Mouse (Mus musculus) lung, adult 2 months (tissue): ENCODE results near the gene Acap2. TPM values are rescaled to one million over a fixed set of nuclear protein-coding genes. Genes with fewer than 3 reads are reported as not detected.

Experiments
- DNase-seq: peaks from one replicate; pipeline ENCODE4 v3.0.0; 2022
- H3K4me1 ChIP-seq: fragments of 200-500 bp; 2 replicates; pipeline ENCODE4 v1.6.1; 2011; ENCODE audit warnings: low read length; ENCODE audit not compliant: control insufficient read depth, insufficient read depth
- H3K4me3 ChIP-seq: fragments of 200-500 bp; replicated peaks from 2 replicates; pipeline ENCODE3; 2011; ENCODE audit warnings: low read depth, mild to moderate bottlenecking, control low read depth, low read length; ENCODE audit errors: extremely low read depth
- CTCF ChIP-seq: fragments of 200-500 bp; IDR thresholded peaks from 2 replicates; pipeline ENCODE4 v1.5.1; 2011; ENCODE audit warnings: mild to moderate bottlenecking, low read length, control low read depth; ENCODE audit not compliant: insufficient read depth
- POLR2A ChIP-seq: fragments of 200-500 bp; IDR thresholded peaks from 2 replicates; pipeline ENCODE4 v1.6.1; 2011; ENCODE audit warnings: low read depth, mild to moderate bottlenecking, control low read depth, low read length, borderline replicate concordance; ENCODE audit errors: extremely low read depth
- WGBS: fragments of 180-500 bp; shearing (Covaris S2); methylation state at CpG from one replicate; pipeline ENCODE4 v1.1.7; 2018; 5-methylcytosine and 5-hydroxymethylcytosine counted together
- polyA plus RNA-seq: library from polyadenylated mRNA; depleted of rRNA; stranded (reverse); fragments of >200 nt; gene quantifications from 2 replicates; pipeline ENCODE4 v1.2.3, GENCODE M21; 2012

The Acap2 gene
- polyA plus RNA-seq, 1 experiment = 21.8 TPM

DNA sequence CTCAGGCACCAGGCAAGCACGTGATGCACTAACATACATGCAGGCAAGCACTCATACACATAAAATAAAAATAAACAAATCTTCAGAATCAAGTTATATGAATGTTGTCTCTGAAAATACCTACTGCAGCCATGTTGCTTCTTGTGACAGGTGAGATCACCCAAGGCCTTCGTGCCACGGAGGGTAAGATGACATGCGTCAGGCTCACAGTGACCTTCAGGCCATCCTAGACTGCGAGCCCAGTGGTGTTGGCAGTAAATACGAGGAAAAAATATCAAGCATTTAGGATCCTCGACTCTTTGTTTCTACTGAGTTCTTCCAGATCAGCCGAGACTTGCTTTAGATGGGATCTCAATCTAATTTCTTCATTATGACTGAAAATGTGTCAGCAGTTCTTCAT lies 10.6 kb downstream of the Acap2 start:
- TF ChIP-seq POLR2A = no peak
- no peak for TF ChIP-seq CTCF
- WGBS = 81% methylated on average over 8 of the region's 8 CpGs
- DNase-seq = no peak
- H3K4me3 ChIP-seq = no peak overlapping the region
- peaks cover 38% of the 10 kb centered on the region for H3K4me1 ChIP-seq

DNA sequence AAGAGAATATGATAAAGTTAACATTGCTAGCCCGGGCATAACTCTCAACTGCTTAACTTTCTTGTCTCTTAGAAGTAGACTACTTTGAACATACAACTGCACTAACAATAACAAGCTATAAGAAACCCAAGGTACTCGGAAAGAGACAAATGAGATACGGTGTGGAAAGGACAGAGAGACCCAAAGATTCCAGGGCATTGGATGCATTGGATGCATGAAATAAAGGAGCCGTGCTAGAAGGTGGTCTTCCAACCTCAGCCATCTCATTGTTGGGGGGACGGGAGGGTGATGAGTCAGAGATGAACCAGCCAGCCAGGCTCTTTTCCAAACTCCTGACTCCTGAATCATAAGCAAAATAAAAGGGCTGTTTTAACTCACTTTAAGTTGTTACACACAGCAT lies 11.8 kb downstream of the Acap2 start:
- TF ChIP-seq POLR2A (no peak), CTCF (no peak)
- Histone ChIP-seq H3K4me3 (no peak overlapping the region), H3K4me1 (peaks cover 37% of the 10 kb centered on the region)
- WGBS = 82% methylated on average over 5 of the region's 5 CpGs
- DNase-seq = no peak

DNA sequence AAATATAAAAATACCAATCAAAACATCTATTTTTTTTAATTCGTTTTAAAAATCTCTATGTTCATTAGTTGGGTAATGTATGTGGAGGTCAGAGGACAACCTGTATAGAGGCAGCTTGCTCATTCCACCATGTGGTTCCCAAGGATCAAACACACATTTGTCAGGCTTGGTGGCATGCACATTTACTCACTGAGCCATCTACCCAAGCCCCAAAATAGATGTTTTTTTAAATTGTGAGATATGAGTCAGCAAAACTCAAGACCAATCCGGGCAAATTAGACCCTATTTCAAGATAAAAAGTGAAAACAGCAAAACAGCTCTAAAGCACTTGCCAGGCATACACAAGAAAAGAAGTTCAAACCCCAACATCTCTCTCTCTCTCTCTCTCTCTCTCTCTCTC lies 12.2 kb downstream of the Acap2 start:
- H3K4me3 ChIP-seq = no peak overlapping the region
- TF ChIP-seq POLR2A (no peak), CTCF (no peak)
- WGBS = 53% methylated on average over 2 of the region's 2 CpGs
- peaks cover 35% of the 10 kb centered on the region for H3K4me1 ChIP-seq
- DNase-seq = no peak

DNA sequence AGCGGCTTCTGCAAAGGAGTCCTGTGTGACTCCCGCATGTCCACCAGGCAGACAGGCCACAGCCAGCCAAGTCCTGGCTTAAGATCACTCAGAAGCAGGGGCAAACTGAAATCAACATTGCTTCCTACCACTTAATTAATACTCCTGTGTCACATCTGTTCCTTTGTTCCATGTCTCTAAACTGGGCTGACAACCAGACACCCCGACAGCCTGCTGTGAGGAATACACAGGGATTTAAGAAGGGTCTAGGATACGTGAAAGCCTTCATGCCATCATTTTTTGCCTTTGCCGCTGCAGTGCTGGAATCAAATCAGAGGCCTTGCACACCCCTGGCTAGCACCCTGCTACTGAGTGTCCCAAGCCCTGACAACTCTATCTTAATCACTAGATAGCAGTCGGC lies 12.8 kb downstream of the Acap2 start:
- Histone ChIP-seq H3K4me1 (peaks cover 35% of the 10 kb centered on the region), H3K4me3 (no peak overlapping the region)
- no peak for DNase-seq
- WGBS = 41% methylated on average over 6 of the region's 6 CpGs
- TF ChIP-seq CTCF (no peak), POLR2A (no peak)

DNA sequence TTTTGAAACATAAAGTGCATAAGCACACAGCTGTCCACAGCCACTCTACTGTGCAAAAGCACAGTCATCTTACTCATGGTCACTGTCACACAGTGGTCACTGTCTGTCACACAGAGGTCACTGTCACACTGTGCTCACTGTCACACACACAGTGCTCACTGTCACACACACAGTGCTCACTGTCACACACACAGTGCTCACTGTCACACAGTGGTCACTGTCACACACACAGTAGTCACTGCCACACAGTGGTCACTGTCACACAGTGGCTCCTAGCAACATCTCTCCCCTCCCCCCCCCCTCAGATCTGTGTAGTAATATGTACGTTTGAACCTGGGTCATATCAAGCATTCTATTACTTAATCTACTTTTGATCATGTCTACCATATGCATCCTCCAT lies 13.9 kb downstream of the Acap2 start:
- WGBS = 55% methylated on average over 1 of the region's 1 CpGs
- TF ChIP-seq POLR2A = no peak
- TF ChIP-seq CTCF = no peak

DNA sequence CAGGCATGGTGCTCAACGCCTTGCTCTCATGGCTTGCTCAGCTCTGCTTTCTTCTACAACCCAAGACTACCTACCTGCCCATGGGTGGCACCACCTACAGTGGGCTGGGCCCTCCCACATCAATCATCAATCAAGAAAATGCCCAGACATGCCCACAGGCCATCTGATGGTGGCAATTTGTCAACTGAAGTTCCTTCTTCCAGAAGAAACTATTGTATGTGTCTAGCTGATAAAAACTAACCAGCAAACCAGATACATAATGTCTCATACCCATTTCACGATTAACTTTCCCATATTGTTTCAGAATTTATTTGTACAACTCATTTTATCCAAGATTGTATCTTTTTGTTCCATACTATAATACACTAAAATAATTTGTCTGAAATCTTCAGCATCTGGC lies 15.3 kb downstream of the Acap2 start:
- WGBS = 69% methylated on average over 2 of the region's 2 CpGs

More for the DNA sequence above, 13.9 kb downstream of the Acap2 start:
- H3K4me3 ChIP-seq = no peak overlapping the region
- DNase-seq = no peak
- H3K4me1 ChIP-seq = peaks cover 30% of the 10 kb centered on the region

DNA sequence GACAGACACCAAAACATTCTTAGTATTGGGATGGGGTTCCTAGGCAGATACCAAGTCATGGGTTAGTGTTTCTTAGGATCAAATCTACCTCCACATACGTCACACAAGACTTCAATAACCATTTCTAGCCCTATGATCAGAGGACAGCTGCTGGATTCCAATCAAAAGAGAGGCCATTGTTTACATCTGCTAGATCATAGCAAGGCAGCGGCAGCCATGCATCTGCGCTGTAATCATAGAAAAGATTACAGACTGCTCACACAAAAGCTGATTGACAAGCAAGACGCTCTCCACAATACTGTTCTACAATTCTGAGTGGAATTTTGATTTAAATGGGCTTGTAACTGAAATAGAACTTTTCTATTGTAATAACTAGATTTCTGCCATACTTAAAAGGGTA lies 16.3 kb downstream of the Acap2 start:
- WGBS = 66% methylated on average over 4 of the region's 4 CpGs
- DNase-seq = no peak
- TF ChIP-seq CTCF = no peak
- TF ChIP-seq POLR2A = no peak
- H3K4me1 ChIP-seq = peaks cover 20% of the 10 kb centered on the region
- no peak overlapping the region for H3K4me3 ChIP-seq

More for the DNA sequence above, 15.3 kb downstream of the Acap2 start:
- TF ChIP-seq CTCF = no peak
- no peak for TF ChIP-seq POLR2A
- Histone ChIP-seq H3K4me1 (peaks cover 20% of the 10 kb centered on the region), H3K4me3 (no peak overlapping the region)
- no peak for DNase-seq

DNA sequence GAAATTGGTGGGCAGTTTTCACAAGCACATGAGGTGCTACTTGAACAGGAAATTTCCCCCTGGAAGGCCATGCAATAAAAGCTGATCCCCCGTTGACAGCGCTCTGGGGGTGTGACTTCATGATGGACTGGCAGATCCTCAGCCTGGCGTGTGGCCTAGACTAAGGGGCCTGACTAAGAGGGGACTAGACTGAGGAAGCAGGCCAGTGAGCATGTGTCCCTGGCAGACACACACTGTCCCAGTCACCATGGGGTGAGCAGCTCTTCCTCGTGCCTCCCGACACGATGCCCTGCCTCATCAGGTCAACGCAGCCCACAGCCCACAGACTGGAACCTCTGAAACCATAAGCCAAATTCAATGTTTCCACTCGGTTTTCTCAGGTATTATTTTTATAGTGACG lies 18.5 kb downstream of the Acap2 start:
- no peak for DNase-seq
- Histone ChIP-seq H3K4me1 (peaks cover 10% of the 10 kb centered on the region), H3K4me3 (no peak overlapping the region)
- 51% methylated on average over 9 of the region's 9 CpGs for WGBS
- no peak for TF ChIP-seq POLR2A
- TF ChIP-seq CTCF = no peak

DNA sequence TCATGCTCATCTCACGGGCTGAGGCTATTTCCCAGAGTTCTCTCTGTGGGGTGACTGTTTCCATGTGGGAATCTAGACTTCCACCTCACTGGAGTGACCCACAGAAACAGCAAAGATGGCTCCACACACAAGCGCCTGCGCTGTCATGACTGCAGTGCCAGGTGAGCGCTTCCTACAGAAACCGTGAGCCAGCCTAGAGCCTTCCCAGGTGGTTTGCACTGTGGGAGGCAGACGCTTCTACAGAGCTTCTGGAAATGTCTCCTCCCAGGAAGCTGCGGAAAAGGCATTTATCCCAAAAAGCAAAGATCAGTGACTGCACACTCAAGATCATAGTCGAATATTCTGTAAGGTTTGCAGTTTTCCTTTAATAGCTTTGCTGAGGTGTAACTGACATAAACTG lies 20.2 kb downstream of the Acap2 start:
- TF ChIP-seq CTCF = no peak
- TF ChIP-seq POLR2A = no peak
- no peak for DNase-seq
- Histone ChIP-seq H3K4me1 (peaks cover 13% of the 10 kb centered on the region), H3K4me3 (no peak overlapping the region)
- 83% methylated on average over 8 of the region's 8 CpGs for WGBS

DNA sequence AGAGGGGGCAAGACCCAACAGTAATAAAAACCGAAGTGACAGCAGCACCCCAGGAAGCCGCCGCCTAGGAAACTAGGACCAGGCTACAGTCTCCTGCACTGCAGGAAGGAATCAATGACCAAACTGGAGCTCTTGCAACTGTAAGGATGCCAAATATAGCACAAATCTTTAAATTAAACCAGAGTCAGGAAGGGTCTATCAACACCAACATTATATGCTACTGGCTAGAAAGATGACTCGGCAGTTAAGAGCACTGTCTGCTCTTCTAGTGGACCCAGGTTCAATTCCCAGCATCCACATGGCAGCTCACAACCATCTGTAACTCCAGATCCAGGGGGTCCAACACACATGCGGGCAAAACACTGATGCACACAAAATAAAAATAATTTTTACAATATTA lies 21.7 kb downstream of the Acap2 start:
- WGBS = 65% methylated on average over 5 of the region's 5 CpGs
- Histone ChIP-seq H3K4me3 (no peak overlapping the region), H3K4me1 (peaks cover 10% of the 10 kb centered on the region)
- TF ChIP-seq POLR2A = no peak
- TF ChIP-seq CTCF = no peak
- DNase-seq = no peak
